Mouse (Mus musculus): Measurements from ENCODE around the gene Igtp. TPM values are rescaled to one million over a fixed set of nuclear protein-coding genes. Genes with fewer than 3 reads are reported as not detected.
A peak's percentile ranks its signal among the peaks of the same experiment; 100 is the strongest.
"Not testable (repeated sequence)": the region's sequence is repeated elsewhere in the genome, so short reads cannot be mapped to it uniquely, and the experiment has no call there.

Gene Igtp
- total and polyA plus RNA-seq, 3 experiments, result 70.3 to 143 (median 107) TPM

GRCm38 (mm10) chr11:58225655-58226054 lies 26.3 kb downstream of the Igtp start:
- in situ Hi-C loops (cut with MboI; ENCODE audit: low pct_ligation_motif_present, low pct_unique_long_range_greater_than_20kb, low sequenced_read_pairs), result no loop called here
- Histone ChIP-seq H3K4me2 (ENCODE audit: insufficient read depth, low read depth, poor library complexity, severe bottlenecking) (0 out of 2 replicates have a peak overlapping the region, but pooled peaks have one; percentile 6), H3K27ac (ENCODE audit: insufficient read depth, low read depth) (no peak overlapping the region)

DNA sequence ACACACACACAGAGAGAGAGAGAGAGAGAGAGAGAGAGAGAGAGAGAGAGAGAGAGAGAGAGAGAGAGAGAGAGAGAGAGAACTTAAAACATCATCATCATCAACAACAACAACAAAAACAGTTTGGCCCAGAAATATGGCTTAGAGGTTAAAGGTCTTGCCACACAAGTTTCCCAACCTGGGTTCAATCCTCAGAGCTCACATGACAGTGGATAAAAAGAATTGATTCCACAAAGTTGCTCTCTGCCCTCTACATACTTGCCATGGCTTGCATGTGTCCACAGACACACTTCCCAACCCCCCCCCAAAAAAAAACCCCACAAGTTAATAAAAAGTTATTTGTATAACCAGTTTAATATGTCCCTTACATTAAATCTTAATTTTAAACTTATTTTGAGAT lies 27.1 kb downstream of the Igtp start:
- dilution Hi-C loops (cut with MboI; ENCODE audit: extremely low pct_ligation_motif_present, extremely low pct_unique_long_range_greater_than_20kb, low sequenced_read_pairs), result no loop called here

More at GRCm38 (mm10) chr11:58225655-58226054, 26.3 kb downstream of the Igtp start:
- no peaks in the 10 kb centered on the region for H3K79me2 ChIP-seq (replicated peaks; ENCODE audit: control insufficient read depth, extremely low read depth, insufficient read depth, poor library complexity, severe bottlenecking)
- H3K27me3 ChIP-seq (replicated peaks), result peaks cover 10% of the 10 kb centered on the region
- no peaks in the 10 kb centered on the region for H3K9me3 ChIP-seq (replicated peaks; ENCODE audit: low read length)
- DNase-seq (ENCODE audit: extremely low read depth), result peak; percentile 83
- no peak overlapping the region for H3K9ac ChIP-seq (ENCODE audit: insufficient read depth, low read depth)
- TF ChIP-seq MYC (IDR thresholded peaks at IDR 0.05; ENCODE audit: low read depth, low read length) (0 out of 2 replicates have a peak, but pooled peaks have one; percentile 21), BHLHE40 (IDR thresholded peaks at IDR 0.05; ENCODE audit: low read depth, low read length) (peak; percentile 21; the same call in 1 of the 2 replicates), MXI1 (IDR thresholded peaks at IDR 0.05; ENCODE audit: low read depth, low read length) (no peak), ZC3H11A (IDR thresholded peaks at IDR 0.05; ENCODE audit: low read depth, low read length) (peak; percentile 87), MEF2A (IDR thresholded peaks at IDR 0.05; ENCODE audit: borderline replicate concordance, low read depth, low read length) (peak; percentile 37; the same call in 1 of the 2 replicates), RAD21 (IDR thresholded peaks at IDR 0.05; ENCODE audit: low read depth, low read length) (peak; percentile 93), TBP (conservative IDR thresholded peaks at IDR 0.05; ENCODE audit: low read depth, low read length) (no peak), CTCF (conservative IDR thresholded peaks at IDR 0.05 in 1 of 2, IDR thresholded peaks at IDR 0.05 in 1 of 2; ENCODE audit: low read depth in 2 of 2, low read length in 2 of 2) (peak; percentile 98 to 100), ZNF384 (IDR thresholded peaks at IDR 0.05; ENCODE audit: low read depth, low read length) (peak; percentile 67), SMC3 (IDR thresholded peaks at IDR 0.05; ENCODE audit: low read depth, low read length) (peak; percentile 99)
- dilution Hi-C loops (cut with MboI; ENCODE audit: extremely low pct_ligation_motif_present, extremely low pct_unique_long_range_greater_than_20kb, low sequenced_read_pairs), result no loop called here
- H3K4me1 ChIP-seq (ENCODE audit: control insufficient read depth in 1 of 2, insufficient read depth in 2 of 2), result peaks cover 6 to 21% of the 10 kb centered on the region in 2 experiments
- no peak overlapping the region for H3K4me3 ChIP-seq (replicated peaks in 1 of 3; ENCODE audit: low read depth in 2 of 3, low read length in 2 of 3, poor library complexity in 1 of 3)
- peaks cover 0 to 11% of the 10 kb centered on the region in 2 experiments for H3K36me3 ChIP-seq (replicated peaks in 1 of 2; ENCODE audit: control insufficient read depth in 1 of 2, insufficient read depth in 1 of 2, low read length in 1 of 2)

DNA sequence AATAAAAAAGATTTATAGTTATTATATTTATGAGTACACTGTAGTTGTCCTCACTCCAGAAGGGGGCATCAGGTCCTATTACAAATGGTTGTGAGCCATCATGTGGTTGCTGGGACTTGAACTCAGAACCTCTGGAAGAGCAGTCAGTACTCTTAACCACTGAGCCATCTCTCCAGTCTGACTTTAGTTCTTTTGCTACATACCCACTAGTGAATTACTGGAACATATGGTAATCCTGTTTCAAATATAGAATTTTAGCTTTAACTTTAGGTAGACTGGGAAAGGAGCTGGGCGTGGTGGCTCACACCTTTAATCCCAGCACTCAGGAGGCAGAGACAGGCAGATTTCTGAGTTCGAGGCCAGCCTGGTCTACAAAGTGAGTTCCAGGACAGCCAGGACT lies 28.7 kb downstream of the Igtp start:
- TF ChIP-seq ELF1 (IDR thresholded peaks at IDR 0.05; ENCODE audit: low read depth, low read length), result peak; percentile 31; the same call in 1 of the 2 replicates
- TF ChIP-seq TBP (conservative IDR thresholded peaks at IDR 0.05; ENCODE audit: low read depth, low read length), result peak; percentile 85
- H3K9me3 ChIP-seq (replicated peaks; ENCODE audit: low read length); dilution Hi-C loops (cut with MboI; ENCODE audit: extremely low pct_ligation_motif_present, extremely low pct_unique_long_range_greater_than_20kb, low sequenced_read_pairs); H3K79me2 ChIP-seq (replicated peaks; ENCODE audit: control insufficient read depth, extremely low read depth, insufficient read depth, poor library complexity, severe bottlenecking); H3K4me2 ChIP-seq (ENCODE audit: insufficient read depth, low read depth, poor library complexity, severe bottlenecking); H3K27ac ChIP-seq (ENCODE audit: insufficient read depth, low read depth); DNase-seq (ENCODE audit: extremely low read depth); H3K4me3 ChIP-seq (replicated peaks in 1 of 3; ENCODE audit: low read depth in 2 of 3, low read length in 2 of 3, poor library complexity in 1 of 3); H3K36me3 ChIP-seq (replicated peaks in 1 of 2; ENCODE audit: control insufficient read depth in 1 of 2, insufficient read depth in 1 of 2, low read length in 1 of 2); in situ Hi-C loops (cut with MboI; ENCODE audit: low pct_ligation_motif_present, low pct_unique_long_range_greater_than_20kb, low sequenced_read_pairs); H3K9ac ChIP-seq (ENCODE audit: insufficient read depth, low read depth): not testable (repeated sequence)
- H3K4me1 ChIP-seq (ENCODE audit: control insufficient read depth in 1 of 2, insufficient read depth in 2 of 2), result peaks cover 12 to 26% of the 10 kb centered on the region in 2 experiments
- H3K27me3 ChIP-seq (replicated peaks), result peaks cover 31% of the 10 kb centered on the region

More for the DNA sequence above, 27.1 kb downstream of the Igtp start:
- TF ChIP-seq MYC (IDR thresholded peaks at IDR 0.05; ENCODE audit: low read depth, low read length), result no peak
- no peak for TF ChIP-seq EP300 (IDR thresholded peaks at IDR 0.05; ENCODE audit: low read length)
- TF ChIP-seq ZC3H11A (IDR thresholded peaks at IDR 0.05; ENCODE audit: low read depth, low read length), result no peak
- no peak for TF ChIP-seq ZMIZ1 (IDR thresholded peaks at IDR 0.05; ENCODE audit: low read depth, low read length)
- no peak for TF ChIP-seq NELFE (IDR thresholded peaks at IDR 0.05; ENCODE audit: low read depth, low read length)
- TF ChIP-seq KAT2A (IDR thresholded peaks at IDR 0.05; ENCODE audit: insufficient replicate concordance, low read length), result no peak
- no peak for TF ChIP-seq ETS1 (conservative IDR thresholded peaks at IDR 0.05; ENCODE audit: low read depth, low read length)
- TF ChIP-seq TBP (conservative IDR thresholded peaks at IDR 0.05; ENCODE audit: low read depth, low read length), result no peak
- TF ChIP-seq PAX5 (IDR thresholded peaks at IDR 0.05; ENCODE audit: low read length), result no peak
- no peak for TF ChIP-seq SIN3A (IDR thresholded peaks at IDR 0.05; ENCODE audit: low read length)
- H3K4me3 ChIP-seq (replicated peaks in 1 of 3; ENCODE audit: low read depth in 2 of 3, low read length in 2 of 3, poor library complexity in 1 of 3), result no peak overlapping the region
- DNase-seq (ENCODE audit: extremely low read depth), result no peak
- H3K9ac ChIP-seq (ENCODE audit: insufficient read depth, low read depth), result no peak overlapping the region
- H3K4me1 ChIP-seq (ENCODE audit: control insufficient read depth in 1 of 2, insufficient read depth in 2 of 2), result peaks cover 8 to 21% of the 10 kb centered on the region in 2 experiments
- H3K79me2 ChIP-seq (replicated peaks; ENCODE audit: control insufficient read depth, extremely low read depth, insufficient read depth, poor library complexity, severe bottlenecking), result no peaks in the 10 kb centered on the region
- peaks cover 17% of the 10 kb centered on the region for H3K27me3 ChIP-seq (replicated peaks)
- H3K27ac ChIP-seq (ENCODE audit: insufficient read depth, low read depth), result no peak overlapping the region
- peaks cover 0 to 3% of the 10 kb centered on the region in 2 experiments for H3K36me3 ChIP-seq (replicated peaks in 1 of 2; ENCODE audit: control insufficient read depth in 1 of 2, insufficient read depth in 1 of 2, low read length in 1 of 2)
- in situ Hi-C loops (cut with MboI; ENCODE audit: low pct_ligation_motif_present, low pct_unique_long_range_greater_than_20kb, low sequenced_read_pairs), result no loop called here
- no peak overlapping the region for H3K4me2 ChIP-seq (ENCODE audit: insufficient read depth, low read depth, poor library complexity, severe bottlenecking)
- H3K9me3 ChIP-seq (replicated peaks; ENCODE audit: low read length), result no peaks in the 10 kb centered on the region

Measured in CH12.LX (cell line).